Mouse (Mus musculus) 3T3-L1 (cell line): ENCODE data around the gene Clic5.
"Not testable (repeated sequence)": the region's sequence is repeated elsewhere in the genome, so short reads cannot be mapped to it uniquely, and the experiment has no call there.

ENCODE experiments used
- DNase-seq: peaks from one replicate; pipeline ENCODE4 v3.0.0-alpha.2; 2015; ENCODE audit warnings: low read depth, low spot score

Clic5 gene

GRCm38 (mm10) chr17:44188042-44188768 is at the start of gene Clic5:
Gene Clic5, plus strand, starts transcription at chr17:44188584.
- DNase-seq: no peak

- no peak for DNase-seq
Observed at GRCm38 (mm10) chr17:44145806-44146205, 42.6 kb upstream of the Clic5 start.

GRCm38 (mm10) chr17:44148109-44148846 is 40.1 kb upstream of the Clic5 start:
- DNase-seq: no peak

- peak; percentile 54 for DNase-seq
Observed at GRCm38 (mm10) chr17:44151130-44151529, 37.3 kb upstream of the Clic5 start.

GRCm38 (mm10) chr17:44151889-44152288 is 36.5 kb upstream of the Clic5 start:
- DNase-seq: no peak

- no peak for DNase-seq
Observed at GRCm38 (mm10) chr17:44153871-44154270, 34.5 kb upstream of the Clic5 start.

GRCm38 (mm10) chr17:44155204-44155603 is 33.2 kb upstream of the Clic5 start:
- no peak for DNase-seq

- DNase-seq: no peak
Observed at GRCm38 (mm10) chr17:44158186-44158585, 30.2 kb upstream of the Clic5 start.

- DNase-seq: no peak
Observed at GRCm38 (mm10) chr17:44160449-44160848, 27.9 kb upstream of the Clic5 start.

GRCm38 (mm10) chr17:44162514-44162913 is 25.9 kb upstream of the Clic5 start:
- peak; percentile 70 for DNase-seq

GRCm38 (mm10) chr17:44162935-44163334 is 25.4 kb upstream of the Clic5 start:
- DNase-seq: no peak

GRCm38 (mm10) chr17:44165730-44166347 is 22.5 kb upstream of the Clic5 start:
- DNase-seq: no peak

GRCm38 (mm10) chr17:44169676-44170075 is 18.7 kb upstream of the Clic5 start:
- DNase-seq: no peak

GRCm38 (mm10) chr17:44170316-44170715 is 18.1 kb upstream of the Clic5 start:
- no peak for DNase-seq

GRCm38 (mm10) chr17:44171930-44172329 is 16.5 kb upstream of the Clic5 start:
- DNase-seq: no peak

GRCm38 (mm10) chr17:44173341-44173740 is 15.0 kb upstream of the Clic5 start:
- peak; percentile 17 for DNase-seq

- no peak for DNase-seq
Observed at GRCm38 (mm10) chr17:44177291-44177690, 11.1 kb upstream of the Clic5 start.

- DNase-seq: no peak
Observed at GRCm38 (mm10) chr17:44181346-44181745, 7.0 kb upstream of the Clic5 start.

- no peak for DNase-seq
Observed at GRCm38 (mm10) chr17:44186871-44187270, 1.5 kb upstream of the Clic5 start.

- not testable (repeated sequence) for DNase-seq
Observed at GRCm38 (mm10) chr17:44187537-44187936, 847 bp upstream of the Clic5 start.

- DNase-seq: no peak
Observed at GRCm38 (mm10) chr17:44188769-44189145, 373 bp downstream of the Clic5 start.

GRCm38 (mm10) chr17:44189696-44190095 is 1.3 kb downstream of the Clic5 start:
- no peak for DNase-seq

- no peak for DNase-seq
Observed at GRCm38 (mm10) chr17:44190246-44190645, 1.9 kb downstream of the Clic5 start.
